1 mouse cellular context compared by ENCODE assay signal in the genomic region with DNA sequence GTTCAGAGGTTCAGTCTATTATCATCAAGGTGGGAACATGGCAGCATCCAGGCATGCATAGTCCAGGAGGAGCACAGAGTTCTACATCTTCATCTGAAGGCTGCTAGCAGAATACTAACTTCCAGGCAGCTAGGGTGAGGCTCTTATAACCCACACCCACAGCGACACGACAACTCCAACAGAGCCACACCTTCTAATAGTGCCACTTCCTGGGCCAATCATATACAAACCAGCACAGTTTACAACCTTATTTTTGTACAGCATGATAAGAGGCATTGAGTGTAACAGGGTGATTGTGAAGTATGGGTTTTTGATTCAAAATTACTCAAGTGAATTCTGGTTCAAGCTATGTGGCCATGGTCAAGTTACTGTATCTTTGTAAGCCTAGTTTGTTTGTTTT. TPM values are rescaled to one million over a fixed set of nuclear protein-coding genes. Genes with fewer than 3 reads are reported as not detected.
"Had no signal": no experiment of that assay in that cellular context is flagged by ENCODE, and none has a peak within 500 bp of the region (broad histone marks: within the 10 kb centered on the region; RNA-seq: fewer than 3 reads in every experiment).

No protein-coding gene starts in this region.

RNA-seq across cellular contexts. Expression of a gene that starts 28.4 kb away (rescaled TPM):
- polyA plus RNA-seq: inflammation-experienced regulatory T-cells, adult 6 months had no signal
